Comparison of ENCODE assay signal across 1 mouse cellular context in the genomic region with DNA sequence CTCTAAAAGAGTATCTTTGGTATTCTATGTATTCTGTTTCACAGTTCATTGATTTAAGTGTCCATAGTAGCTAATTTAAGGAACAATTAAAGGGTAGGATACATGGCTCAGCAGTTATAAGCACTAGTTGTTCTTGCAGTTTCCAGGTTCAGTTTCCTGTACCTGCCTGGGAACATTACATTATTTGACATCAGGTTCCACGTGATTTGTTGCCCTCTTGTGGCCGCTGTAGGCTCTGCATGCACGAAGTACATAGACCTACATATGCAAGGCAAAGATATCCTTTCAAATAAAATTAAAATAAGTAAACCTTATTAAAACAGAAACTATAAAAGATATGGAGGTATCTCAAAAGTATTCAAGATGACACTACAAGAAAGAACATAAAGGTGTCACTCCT.
A peak's percentile ranks its signal among the peaks of the same experiment; 100 is the strongest.
TF ChIP-seq lines count a peak whose summit lies in the region.

No protein-coding gene starts in this region.

TF ChIP-seq in CH12.LX, 34 proteins besides CTCF, POLR2A, EP300 and RAD21 (continued from another document):
- TF ChIP-seq PAX5 (IDR thresholded peaks at IDR 0.05; ENCODE audit: low read length) (no peak), MAFK (IDR thresholded peaks at IDR 0.05; ENCODE audit: insufficient replicate concordance, low read length) (no peak), MXI1 (IDR thresholded peaks at IDR 0.05; ENCODE audit: low read depth, low read length) (no peak), UBTF (IDR thresholded peaks at IDR 0.05; ENCODE audit: low read depth, low read length) (no peak), ZC3H11A (IDR thresholded peaks at IDR 0.05; ENCODE audit: low read depth, low read length) (peak; percentile 25; the same call in 1 of the 2 replicates), RCOR1 (conservative IDR thresholded peaks at IDR 0.05; ENCODE audit: low read depth, low read length) (no peak), POLR2AphosphoS2 (IDR thresholded peaks at IDR 0.05; ENCODE audit: low read depth, low read length) (no peak)
TF ChIP-seq in CH12.LX: peak in this region for 6.
